Mouse (Mus musculus) mouse embryonic stem cell (cell line): ENCODE data around the gene Nsun5.

Source experiments
- in situ Hi-C, 2 experiments: fragments of 300-500 bp; cut with MboI; formaldehyde crosslinking; loops; 1 replicate in 1 of 2; 3 replicates in 1 of 2; pipeline ENCODE4 v1.14.3; 2019 to 2020; ENCODE audit warnings: low sequenced_read_pairs in 2 of 2, low pct_unique_long_range_greater_than_20kb in 1 of 2, mixed read lengths in 1 of 2; ENCODE audit not compliant: unreplicated experiment in 1 of 2

Nsun5 gene

GRCm38 (mm10) chr5:135369787-135370654, at the start of gene Nsun5:
Nsun5 (plus strand) TSS chr5:135369953.
- in situ Hi-C loops, result no loop called here

GRCm38 (mm10) chr5:135322197-135322596, 47.6 kb upstream of the Nsun5 start:
- in situ Hi-C loops, result no loop called here

- in situ Hi-C loops, result no loop called here
Measured at GRCm38 (mm10) chr5:135326121-135326659, 43.6 kb upstream of the Nsun5 start.

GRCm38 (mm10) chr5:135329471-135329870, 40.3 kb upstream of the Nsun5 start:
- in situ Hi-C loops, result no loop called here

GRCm38 (mm10) chr5:135330201-135330600, 39.6 kb upstream of the Nsun5 start:
- in situ Hi-C loops, result no loop called here

- in situ Hi-C loops, result no loop called here
Measured at GRCm38 (mm10) chr5:135331161-135331560, 38.6 kb upstream of the Nsun5 start.

- in situ Hi-C loops, result no loop called here
Measured at GRCm38 (mm10) chr5:135337575-135337974, 32.2 kb upstream of the Nsun5 start.

GRCm38 (mm10) chr5:135345989-135346388, 23.8 kb upstream of the Nsun5 start:
- in situ Hi-C loops, result no loop called here

- in situ Hi-C loops, result no loop called here
Measured at GRCm38 (mm10) chr5:135346430-135346829, 23.3 kb upstream of the Nsun5 start.

- in situ Hi-C loops, result no loop called here
Measured at GRCm38 (mm10) chr5:135347511-135348011, 22.2 kb upstream of the Nsun5 start.

- in situ Hi-C loops, result no loop called here
Measured at GRCm38 (mm10) chr5:135349862-135350261, 19.9 kb upstream of the Nsun5 start, which contains the start of gene Fkbp6. Fkbp6 (minus strand) TSS chr5:135350044.

- in situ Hi-C loops, result no loop called here
Measured at GRCm38 (mm10) chr5:135351606-135352005, 18.1 kb upstream of the Nsun5 start.

GRCm38 (mm10) chr5:135352995-135353394, 16.8 kb upstream of the Nsun5 start, which contains the start of gene Trim50:
Trim50 (plus strand) TSS chr5:135353295.
- in situ Hi-C loops, result no loop called here

- in situ Hi-C loops, result no loop called here
Measured at GRCm38 (mm10) chr5:135353564-135353963, 16.2 kb upstream of the Nsun5 start.

GRCm38 (mm10) chr5:135356090-135356489, 13.7 kb upstream of the Nsun5 start:
- in situ Hi-C loops, result no loop called here

GRCm38 (mm10) chr5:135357556-135357955, 12.2 kb upstream of the Nsun5 start:
- in situ Hi-C loops, result no loop called here

GRCm38 (mm10) chr5:135359772-135360171, 10.0 kb upstream of the Nsun5 start:
- in situ Hi-C loops, result no loop called here

- in situ Hi-C loops, result no loop called here
Measured at GRCm38 (mm10) chr5:135362572-135362971, 7.2 kb upstream of the Nsun5 start.

- in situ Hi-C loops, result no loop called here
Measured at GRCm38 (mm10) chr5:135363540-135363939, 6.2 kb upstream of the Nsun5 start.

GRCm38 (mm10) chr5:135367841-135368240, 1.9 kb upstream of the Nsun5 start:
- in situ Hi-C loops, result no loop called here
